Mouse (Mus musculus): Measurements from ENCODE around the gene Sptan1. TPM values are rescaled to one million over a fixed set of nuclear protein-coding genes. Genes with fewer than 3 reads are reported as not detected.

The Sptan1 gene
- total RNA-seq, 1 experiment, result 340 TPM

- Histone ChIP-seq H3K36me3 (ENCODE audit: control insufficient read depth, insufficient read depth, low read length, poor library complexity, severe bottlenecking) (peaks cover 83% of the 10 kb centered on the region), H3K9me3 (ENCODE audit: control insufficient read depth, insufficient read depth, low read depth, low read length) (no peaks in the 10 kb centered on the region), H3K27ac (ENCODE audit: insufficient read depth, low read depth, low read length, poor library complexity, severe bottlenecking) (no peak overlapping the region), H3K4me3 (ENCODE audit: insufficient read depth in 1 of 2, low read depth in 1 of 2, low read length in 2 of 2, poor library complexity in 1 of 2, severe bottlenecking in 1 of 2) (no peak overlapping the region), H3K4me1 (ENCODE audit: control insufficient read depth in 2 of 2, insufficient read depth in 2 of 2, low read length in 2 of 2, poor library complexity in 1 of 2) (no peaks in the 10 kb centered on the region), H3K9ac (ENCODE audit: insufficient read depth, low read depth, low read length, poor library complexity, severe bottlenecking) (no peak overlapping the region)
- DNase-seq (ENCODE audit: low read depth, low spot score), result no peak
- TF ChIP-seq ZNF384 (IDR thresholded peaks at IDR 0.05; ENCODE audit: low read depth, low read length) (no peak), MAFK (IDR thresholded peaks at IDR 0.05; ENCODE audit: insufficient read depth, low read depth, low read length) (no peak), HCFC1 (IDR thresholded peaks at IDR 0.05; ENCODE audit: borderline replicate concordance, insufficient read depth, low read length) (no peak), CHD2 (IDR thresholded peaks at IDR 0.05; ENCODE audit: low read depth, low read length) (no peak), ZC3H11A (IDR thresholded peaks at IDR 0.05; ENCODE audit: borderline replicate concordance, low read depth, low read length) (no peak)
- in situ Hi-C loops (cut with MboI; ENCODE audit: low sequenced_read_pairs in 2 of 2, unreplicated experiment in 2 of 2), result no loop called here
Measured at GRCm38 (mm10) chr2:30025454-30025853, 60.1 kb downstream of the Sptan1 start.

DNA sequence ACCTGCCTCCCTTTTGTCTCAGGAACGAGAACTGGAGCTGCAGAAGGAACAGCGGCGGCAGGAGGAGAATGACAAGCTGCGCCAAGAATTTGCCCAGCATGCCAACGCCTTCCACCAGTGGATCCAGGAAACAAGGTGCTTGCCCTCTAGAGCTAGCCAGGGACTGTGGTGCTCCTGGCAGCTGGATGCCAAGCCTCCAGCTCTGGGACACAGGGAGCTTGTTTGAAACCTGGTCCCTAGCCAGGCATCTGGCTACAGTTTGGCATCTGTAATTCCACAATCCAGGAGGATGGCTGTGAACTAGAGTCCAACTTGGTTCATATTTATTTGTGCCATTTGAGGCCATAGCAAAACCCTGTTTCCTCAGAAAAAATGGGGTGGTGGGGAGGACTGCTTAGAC is 61.6 kb downstream of the Sptan1 start:
- no peak overlapping the region for H3K4me3 ChIP-seq (ENCODE audit: insufficient read depth in 1 of 2, low read depth in 1 of 2, low read length in 2 of 2, poor library complexity in 1 of 2, severe bottlenecking in 1 of 2)
- peaks cover 0 to 2% of the 10 kb centered on the region in 2 experiments; a peak in 1 of 4 replicates for H3K4me1 ChIP-seq (ENCODE audit: control insufficient read depth in 2 of 2, insufficient read depth in 2 of 2, low read length in 2 of 2, poor library complexity in 1 of 2)
- H3K36me3 ChIP-seq (ENCODE audit: control insufficient read depth, insufficient read depth, low read length, poor library complexity, severe bottlenecking), result peaks cover 83% of the 10 kb centered on the region
- no peak overlapping the region for H3K27ac ChIP-seq (ENCODE audit: insufficient read depth, low read depth, low read length, poor library complexity, severe bottlenecking)
- H3K9ac ChIP-seq (ENCODE audit: insufficient read depth, low read depth, low read length, poor library complexity, severe bottlenecking), result no peak overlapping the region
- TF ChIP-seq HCFC1 (IDR thresholded peaks at IDR 0.05; ENCODE audit: borderline replicate concordance, insufficient read depth, low read length) (no peak), MAFK (IDR thresholded peaks at IDR 0.05; ENCODE audit: insufficient read depth, low read depth, low read length) (no peak), CHD2 (IDR thresholded peaks at IDR 0.05; ENCODE audit: low read depth, low read length) (no peak), ZC3H11A (IDR thresholded peaks at IDR 0.05; ENCODE audit: borderline replicate concordance, low read depth, low read length) (no peak), ZNF384 (IDR thresholded peaks at IDR 0.05; ENCODE audit: low read depth, low read length) (no peak)
- H3K9me3 ChIP-seq (ENCODE audit: control insufficient read depth, insufficient read depth, low read depth, low read length), result no peaks in the 10 kb centered on the region
- in situ Hi-C loops (cut with MboI; ENCODE audit: low sequenced_read_pairs in 2 of 2, unreplicated experiment in 2 of 2), result no loop called here
- DNase-seq (ENCODE audit: low read depth, low spot score), result no peak

- in situ Hi-C loops (cut with MboI; ENCODE audit: low sequenced_read_pairs in 2 of 2, unreplicated experiment in 2 of 2), result no loop called here
- Histone ChIP-seq H3K36me3 (ENCODE audit: control insufficient read depth, insufficient read depth, low read length, poor library complexity, severe bottlenecking) (peaks cover 41% of the 10 kb centered on the region), H3K27ac (ENCODE audit: insufficient read depth, low read depth, low read length, poor library complexity, severe bottlenecking) (no peak overlapping the region), H3K9ac (ENCODE audit: insufficient read depth, low read depth, low read length, poor library complexity, severe bottlenecking) (no peak overlapping the region), H3K4me1 (ENCODE audit: control insufficient read depth in 2 of 2, insufficient read depth in 2 of 2, low read length in 2 of 2, poor library complexity in 1 of 2) (peaks cover 0 to 3% of the 10 kb centered on the region in 2 experiments; a peak in 1 of 4 replicates), H3K4me3 (ENCODE audit: insufficient read depth in 1 of 2, low read depth in 1 of 2, low read length in 2 of 2, poor library complexity in 1 of 2, severe bottlenecking in 1 of 2) (no peak overlapping the region), H3K9me3 (ENCODE audit: control insufficient read depth, insufficient read depth, low read depth, low read length) (no peaks in the 10 kb centered on the region)
- peak; percentile 46 for DNase-seq (ENCODE audit: low read depth, low spot score)
- TF ChIP-seq ZNF384 (IDR thresholded peaks at IDR 0.05; ENCODE audit: low read depth, low read length), result no peak
- no peak for TF ChIP-seq ZC3H11A (IDR thresholded peaks at IDR 0.05; ENCODE audit: borderline replicate concordance, low read depth, low read length)
- no peak for TF ChIP-seq HCFC1 (IDR thresholded peaks at IDR 0.05; ENCODE audit: borderline replicate concordance, insufficient read depth, low read length)
- no peak for TF ChIP-seq CHD2 (IDR thresholded peaks at IDR 0.05; ENCODE audit: low read depth, low read length)
- no peak for TF ChIP-seq MAFK (IDR thresholded peaks at IDR 0.05; ENCODE audit: insufficient read depth, low read depth, low read length)
Measured at GRCm38 (mm10) chr2:30032244-30032846, 67.0 kb downstream of the Sptan1 start.

GRCm38 (mm10) chr2:30032957-30033356 is 67.6 kb downstream of the Sptan1 start:
- Histone ChIP-seq H3K9me3 (ENCODE audit: control insufficient read depth, insufficient read depth, low read depth, low read length) (no peaks in the 10 kb centered on the region), H3K4me3 (ENCODE audit: insufficient read depth in 1 of 2, low read depth in 1 of 2, low read length in 2 of 2, poor library complexity in 1 of 2, severe bottlenecking in 1 of 2) (no peak overlapping the region), H3K9ac (ENCODE audit: insufficient read depth, low read depth, low read length, poor library complexity, severe bottlenecking) (no peak overlapping the region), H3K4me1 (ENCODE audit: control insufficient read depth in 2 of 2, insufficient read depth in 2 of 2, low read length in 2 of 2, poor library complexity in 1 of 2) (peaks cover 0 to 3% of the 10 kb centered on the region in 2 experiments; a peak in 1 of 4 replicates), H3K36me3 (ENCODE audit: control insufficient read depth, insufficient read depth, low read length, poor library complexity, severe bottlenecking) (peaks cover 39% of the 10 kb centered on the region), H3K27ac (ENCODE audit: insufficient read depth, low read depth, low read length, poor library complexity, severe bottlenecking) (no peak overlapping the region; the same call in 1 of the 2 replicates)
- in situ Hi-C loops (cut with MboI; ENCODE audit: low sequenced_read_pairs in 2 of 2, unreplicated experiment in 2 of 2), result no loop called here
- no peak for TF ChIP-seq MAFK (IDR thresholded peaks at IDR 0.05; ENCODE audit: insufficient read depth, low read depth, low read length)
- TF ChIP-seq ZNF384 (IDR thresholded peaks at IDR 0.05; ENCODE audit: low read depth, low read length), result no peak
- TF ChIP-seq ZC3H11A (IDR thresholded peaks at IDR 0.05; ENCODE audit: borderline replicate concordance, low read depth, low read length), result no peak
- no peak for TF ChIP-seq HCFC1 (IDR thresholded peaks at IDR 0.05; ENCODE audit: borderline replicate concordance, insufficient read depth, low read length)
- TF ChIP-seq CHD2 (IDR thresholded peaks at IDR 0.05; ENCODE audit: low read depth, low read length), result no peak
- no peak for DNase-seq (ENCODE audit: low read depth, low spot score)
